Mouse (Mus musculus) G1E (cell line): Measurements from ENCODE around the gene 2700097O09Rik. TPM values are rescaled to one million over a fixed set of nuclear protein-coding genes. Genes with fewer than 3 reads are reported as not detected.

Experiments used
- ATAC-seq: 2 replicates; pipeline ENCODE4 v1.8.0; 2016; ENCODE audit warnings: mild to moderate bottlenecking; ENCODE audit not compliant: insufficient number of reproducible peaks, poor library complexity, low FRiP score, severe bottlenecking; ENCODE audit errors: extremely low read depth
- DNase-seq: peaks from one replicate; pipeline ENCODE4 v3.0.0; 2012; ENCODE audit warnings: low spot score
- H3K27me3 ChIP-seq: 2 replicates; pipeline ENCODE4 v1.6.1; 2012; ENCODE audit warnings: mild to moderate bottlenecking, low read length, inconsistent platforms; ENCODE audit not compliant: insufficient read depth
- H3K36me3 ChIP-seq: replicated peaks from 2 replicates; pipeline ENCODE3; 2012; ENCODE audit warnings: mild to moderate bottlenecking, inconsistent platforms
- H3K4me1 ChIP-seq: 2 replicates; pipeline ENCODE4 v1.6.1; 2012; ENCODE audit warnings: low read depth, low read length, inconsistent platforms, mixed read lengths; ENCODE audit not compliant: insufficient read depth
- H3K4me3 ChIP-seq: 2 replicates; pipeline ENCODE4 v1.5.1; 2012; ENCODE audit warnings: low read depth, mild to moderate bottlenecking, inconsistent platforms, low read length, moderate library complexity, mixed read lengths
- H3K9me3 ChIP-seq: replicated peaks from 2 replicates; pipeline ENCODE4 v1.6.1; 2012; ENCODE audit warnings: inconsistent platforms
- CTCF ChIP-seq: IDR thresholded peaks from 2 replicates; pipeline ENCODE4 v1.5.1; 2012; ENCODE audit warnings: low read depth, low read length, inconsistent platforms, mixed read lengths
- GATA1 ChIP-seq: IDR thresholded peaks from 2 replicates; pipeline ENCODE4 v1.6.1; 2012; ENCODE audit warnings: borderline replicate concordance, low read length, inconsistent platforms, mixed read lengths
- GATA2 ChIP-seq: IDR thresholded peaks from 2 replicates; pipeline ENCODE4 v1.6.1; 2012; ENCODE audit warnings: low read depth, low read length, inconsistent platforms, borderline replicate concordance
- POLR2AphosphoS5 ChIP-seq: IDR thresholded peaks from 2 replicates; pipeline ENCODE4 v1.6.1; 2012; ENCODE audit warnings: low read depth, low read length, inconsistent platforms; ENCODE audit not compliant: insufficient replicate concordance
- TAL1 ChIP-seq: conservative IDR thresholded peaks from 2 replicates; pipeline ENCODE4 v1.6.1; 2012; ENCODE audit warnings: low read depth, low read length, inconsistent platforms, mixed read lengths
- polyA plus RNA-seq: library from polyadenylated mRNA; stranded (reverse); fragments of >175 nt; gene quantifications from 2 replicates; pipeline ENCODE4 v1.2.3, GENCODE M21; 2012
- total RNA-seq, 2 experiments: library from RNA; stranded (forward) in 1 of 2; stranded (reverse) in 1 of 2; fragments of 200-1000 nt in 1 of 2; fragments of >200 nt in 1 of 2; fragmentation: Nextera tagmentation in 1 of 2; gene quantifications; 2 replicates each; pipeline ENCODE4 v1.2.3; 2014 to 2017

2700097O09Rik gene
- total and polyA plus RNA-seq, 3 experiments, result 1.7 to 53.1 (median 42.8) TPM

GRCm38 (mm10) chr12:55041011-55041410 is 38.9 kb downstream of the 2700097O09Rik start:
- Histone ChIP-seq H3K4me3 (no peak overlapping the region), H3K4me1 (peaks cover 6% of the 10 kb centered on the region), H3K36me3 (peaks cover 25% of the 10 kb centered on the region), H3K9me3 (peaks cover 1% of the 10 kb centered on the region; the same call in 1 of the 2 replicates), H3K27me3 (no peaks in the 10 kb centered on the region)
- TF ChIP-seq POLR2AphosphoS5, result no peak
- no peak for TF ChIP-seq TAL1
- TF ChIP-seq GATA2, result no peak
- TF ChIP-seq CTCF, result no peak
- no peak for TF ChIP-seq GATA1
- ATAC-seq, result no peak
- no peak for DNase-seq

- no peaks in the 10 kb centered on the region for H3K36me3 ChIP-seq
- no peak overlapping the region for H3K4me3 ChIP-seq
- DNase-seq (no peak), ATAC-seq (no peak; the same call in 1 of the 2 replicates)
- TF ChIP-seq GATA2 (no peak), POLR2AphosphoS5 (no peak), TAL1 (no peak), GATA1 (no peak)
- no peaks in the 10 kb centered on the region for H3K9me3 ChIP-seq
- H3K27me3 ChIP-seq, result peaks cover 5% of the 10 kb centered on the region
- H3K4me1 ChIP-seq, result peaks cover 11% of the 10 kb centered on the region
Observed at GRCm38 (mm10) chr12:55027088-55027487, 52.8 kb downstream of the 2700097O09Rik start.

- no peak for ATAC-seq
- no peaks in the 10 kb centered on the region for H3K36me3 ChIP-seq
- H3K4me1 ChIP-seq, result peaks cover 21% of the 10 kb centered on the region
- no peaks in the 10 kb centered on the region for H3K9me3 ChIP-seq
- no peak overlapping the region for H3K4me3 ChIP-seq
- TF ChIP-seq GATA1, result no peak
- TF ChIP-seq CTCF, result no peak
- no peak for TF ChIP-seq GATA2
- TF ChIP-seq POLR2AphosphoS5, result no peak
- no peak for TF ChIP-seq TAL1
- no peaks in the 10 kb centered on the region for H3K27me3 ChIP-seq
- no peak for DNase-seq
Observed at GRCm38 (mm10) chr12:55023284-55023683, 56.6 kb downstream of the 2700097O09Rik start.

GRCm38 (mm10) chr12:55019421-55019877 is 60.5 kb downstream of the 2700097O09Rik start:
- TF ChIP-seq POLR2AphosphoS5 (no peak), GATA1 (no peak), GATA2 (no peak), TAL1 (no peak), CTCF (no peak)
- Histone ChIP-seq H3K4me1 (peaks cover 31% of the 10 kb centered on the region), H3K36me3 (no peaks in the 10 kb centered on the region), H3K4me3 (no peak overlapping the region), H3K27me3 (no peaks in the 10 kb centered on the region), H3K9me3 (no peaks in the 10 kb centered on the region)
- DNase-seq (peak; percentile 19), ATAC-seq (no peak)

GRCm38 (mm10) chr12:55017119-55017721 is 62.7 kb downstream of the 2700097O09Rik start:
- no peak for ATAC-seq
- Histone ChIP-seq H3K4me1 (peaks cover 37% of the 10 kb centered on the region), H3K9me3 (no peaks in the 10 kb centered on the region), H3K27me3 (no peaks in the 10 kb centered on the region), H3K4me3 (no peak overlapping the region), H3K36me3 (no peaks in the 10 kb centered on the region)
- no peak for DNase-seq
- no peak for TF ChIP-seq POLR2AphosphoS5
- no peak for TF ChIP-seq CTCF
- no peak for TF ChIP-seq GATA2
- TF ChIP-seq GATA1, result no peak
- no peak for TF ChIP-seq TAL1

GRCm38 (mm10) chr12:55016339-55017118 is 63.4 kb downstream of the 2700097O09Rik start:
- Histone ChIP-seq H3K4me3 (no peak overlapping the region), H3K36me3 (no peaks in the 10 kb centered on the region), H3K9me3 (no peaks in the 10 kb centered on the region), H3K4me1 (peaks cover 37% of the 10 kb centered on the region), H3K27me3 (no peaks in the 10 kb centered on the region)
- peak; percentile 23 for DNase-seq
- peak; percentile 64 for ATAC-seq
- TF ChIP-seq CTCF (no peak), GATA1 (no peak), GATA2 (no peak), POLR2AphosphoS5 (no peak), TAL1 (no peak)

- Histone ChIP-seq H3K9me3 (no peaks in the 10 kb centered on the region), H3K4me3 (no peak overlapping the region), H3K4me1 (peaks cover 41% of the 10 kb centered on the region), H3K36me3 (no peaks in the 10 kb centered on the region), H3K27me3 (no peaks in the 10 kb centered on the region; the same call in 1 of the 2 replicates)
- no peak for ATAC-seq
- TF ChIP-seq GATA2 (no peak), GATA1 (no peak), CTCF (no peak)
- DNase-seq, result no peak
Observed at GRCm38 (mm10) chr12:55015428-55015827, 64.5 kb downstream of the 2700097O09Rik start.
